Mouse (Mus musculus): ENCODE measurements around the gene Fli1. TPM values are rescaled to one million over a fixed set of nuclear protein-coding genes. Genes with fewer than 3 reads are reported as not detected.

Gene Fli1
- polyA plus RNA-seq (2015; fragmentation: Nextera tagmentation; extraction: Ambion mirVana): 28.3 and 31.0 TPM in 2 replicates

- Histone ChIP-seq H3K36me3 (no peaks in the 10 kb centered on the region), H3K9ac (peak within 1 kb of the TSS; percentile 82), H3K4me1 (peaks cover 86% of the 10 kb centered on the region), H3K9me3 (replicated peaks) (no peaks in the 10 kb centered on the region), H3K4me3 (replicated peaks) (peak within 1 kb of the TSS; percentile 74), H3K27me3 (peaks cover 65% of the 10 kb centered on the region), H3K27ac (peak within 1 kb of the TSS; percentile 90), H3K4me2 (peak within 1 kb of the TSS; percentile 95)
- WGBS: under 1% methylated on average over 41 of the region's 41 CpGs
- no peak for ATAC-seq (replicated peaks; ENCODE audit: low FRiP score)
These were observed at the start of gene Fli1 for GRCm38 (mm10) chr9:32542212-32543039. TSS of gene Fli1 (minus strand) at chr9:32542861.

DNA sequence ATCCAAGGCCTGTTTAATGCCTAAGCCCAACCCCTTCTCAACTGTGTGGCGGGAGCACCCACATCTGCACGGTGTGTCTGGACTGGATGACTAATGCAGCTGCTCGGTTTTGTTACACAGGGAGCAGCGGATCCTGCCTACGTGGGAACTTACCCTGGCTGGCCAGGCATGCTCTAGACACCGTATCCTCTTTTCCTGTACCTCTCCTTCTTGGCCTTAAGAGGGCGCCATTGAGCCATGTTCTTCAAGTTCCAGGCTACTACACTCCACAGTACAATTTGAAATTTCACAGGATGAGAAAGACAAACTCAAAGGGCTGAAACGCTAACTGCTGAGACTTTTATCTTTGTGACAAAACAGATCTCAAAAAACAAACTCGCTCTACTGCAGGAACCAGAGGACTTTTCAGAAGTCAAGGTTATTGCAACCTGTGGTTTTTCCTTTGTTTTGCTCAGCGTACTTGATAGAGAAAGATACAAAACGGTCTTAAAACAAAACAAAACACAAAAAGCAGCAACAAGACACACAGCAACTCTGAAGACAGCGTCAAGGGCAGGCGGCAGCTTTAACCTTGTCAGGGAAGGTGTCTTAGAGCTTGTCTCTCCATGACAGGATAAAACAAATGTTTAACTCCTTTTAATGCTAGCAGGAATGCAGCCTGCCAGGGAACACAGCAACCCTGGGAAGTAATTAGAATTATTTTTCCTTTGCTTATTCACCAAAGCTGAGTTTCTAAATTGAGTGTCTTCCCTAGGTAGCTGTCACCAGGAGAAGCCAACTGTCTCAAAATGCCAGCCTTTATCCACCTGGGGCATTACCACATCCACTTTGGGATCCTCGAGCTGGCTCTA is 49.3 kb upstream of the Fli1 start:
- ATAC-seq (replicated peaks; ENCODE audit: low FRiP score): peak; percentile 79
- peak overlapping the region; percentile 70 for H3K27ac ChIP-seq
- H3K4me2 ChIP-seq: peak overlapping the region; percentile 46
- H3K27me3 ChIP-seq: no peaks in the 10 kb centered on the region
- no peak overlapping the region for H3K9ac ChIP-seq
- H3K9me3 ChIP-seq (replicated peaks): no peaks in the 10 kb centered on the region
- H3K4me1 ChIP-seq: peaks cover 39% of the 10 kb centered on the region
- 10% methylated on average over 14 of the region's 14 CpGs for WGBS
- H3K4me3 ChIP-seq (replicated peaks): no peak overlapping the region
- H3K36me3 ChIP-seq: no peaks in the 10 kb centered on the region

DNA sequence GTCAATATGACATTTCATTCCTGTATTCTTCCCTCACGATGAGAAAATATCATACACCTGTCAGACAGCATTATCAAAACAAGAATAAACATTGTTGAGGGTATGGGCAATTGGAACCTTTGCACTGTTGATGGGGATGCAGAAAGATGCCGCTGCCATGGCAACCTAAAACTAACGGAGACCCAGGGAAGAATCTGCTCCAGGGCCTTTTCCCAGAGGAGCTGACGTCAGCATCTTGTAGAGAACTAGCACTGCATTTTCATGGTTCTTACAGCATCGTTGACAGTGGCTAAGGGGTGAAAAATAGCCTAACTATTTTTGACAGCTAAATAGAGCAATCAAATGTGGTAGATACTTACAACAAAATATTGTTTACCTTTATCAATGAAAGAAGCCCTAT is 47.9 kb upstream of the Fli1 start:
- Histone ChIP-seq H3K9me3 (replicated peaks) (no peaks in the 10 kb centered on the region), H3K4me1 (peaks cover 34% of the 10 kb centered on the region), H3K9ac (no peak overlapping the region), H3K27ac (no peak overlapping the region), H3K4me2 (no peak overlapping the region), H3K4me3 (replicated peaks) (no peak overlapping the region), H3K27me3 (no peaks in the 10 kb centered on the region), H3K36me3 (no peaks in the 10 kb centered on the region)
- WGBS: 78% methylated on average over 5 of the region's 5 CpGs
- ATAC-seq (replicated peaks; ENCODE audit: low FRiP score): no peak

GRCm38 (mm10) chr9:32589900-32590299 is 47.2 kb upstream of the Fli1 start:
- ATAC-seq (replicated peaks; ENCODE audit: low FRiP score): peak; percentile 38; the same call in 1 of the 2 replicates
- H3K9ac ChIP-seq: no peak overlapping the region
- 7% methylated on average over 8 of the region's 8 CpGs for WGBS
- H3K4me3 ChIP-seq (replicated peaks): no peak overlapping the region
- H3K27me3 ChIP-seq: no peaks in the 10 kb centered on the region
- H3K4me1 ChIP-seq: peaks cover 29% of the 10 kb centered on the region
- no peak overlapping the region for H3K4me2 ChIP-seq
- H3K36me3 ChIP-seq: no peaks in the 10 kb centered on the region
- no peak overlapping the region for H3K27ac ChIP-seq
- no peaks in the 10 kb centered on the region for H3K9me3 ChIP-seq (replicated peaks)

- ATAC-seq (replicated peaks; ENCODE audit: low FRiP score): peak; percentile 56; the same call in 1 of the 2 replicates
- H3K4me3 ChIP-seq (replicated peaks): no peak overlapping the region
These were observed 42.7 kb upstream of the Fli1 start for GRCm38 (mm10) chr9:32585357-32585756.

DNA sequence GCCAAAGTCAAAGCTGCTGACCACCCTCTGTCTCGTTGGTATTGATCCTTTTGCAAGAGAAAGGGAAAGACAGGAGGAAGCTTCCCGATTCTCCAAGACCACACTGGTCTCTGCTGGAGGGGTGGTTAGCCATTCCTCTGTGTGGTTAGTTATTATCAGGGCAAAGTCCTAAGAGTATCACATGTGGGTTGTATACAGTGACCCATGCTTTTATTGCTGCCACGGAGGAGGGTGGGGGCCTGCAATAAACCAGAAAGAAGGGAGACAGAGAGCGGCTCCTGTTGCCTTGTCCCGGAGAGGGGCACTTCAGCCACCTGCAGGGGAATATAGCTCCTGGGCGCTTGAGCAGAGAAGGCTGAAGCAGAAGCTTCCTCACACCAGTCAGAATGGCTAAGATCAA is 41.2 kb upstream of the Fli1 start:
- Histone ChIP-seq H3K36me3 (no peaks in the 10 kb centered on the region), H3K27me3 (no peaks in the 10 kb centered on the region), H3K4me2 (no peak overlapping the region), H3K27ac (no peak overlapping the region), H3K9me3 (replicated peaks) (no peaks in the 10 kb centered on the region), H3K4me1 (no peaks in the 10 kb centered on the region), H3K9ac (no peak overlapping the region), H3K4me3 (replicated peaks) (no peak overlapping the region)
- WGBS: 68% methylated on average over 6 of the region's 6 CpGs
- ATAC-seq (replicated peaks; ENCODE audit: low FRiP score): no peak

More at GRCm38 (mm10) chr9:32585357-32585756, 42.7 kb upstream of the Fli1 start:
- H3K4me2 ChIP-seq: no peak overlapping the region
- no peaks in the 10 kb centered on the region for H3K9me3 ChIP-seq (replicated peaks)
- no peaks in the 10 kb centered on the region for H3K36me3 ChIP-seq
- 54% methylated on average over 7 of the region's 7 CpGs for WGBS
- peaks cover 4% of the 10 kb centered on the region; the same call in 1 of the 2 replicates for H3K4me1 ChIP-seq
- no peak overlapping the region for H3K27ac ChIP-seq
- no peak overlapping the region for H3K9ac ChIP-seq
- H3K27me3 ChIP-seq: no peaks in the 10 kb centered on the region

DNA sequence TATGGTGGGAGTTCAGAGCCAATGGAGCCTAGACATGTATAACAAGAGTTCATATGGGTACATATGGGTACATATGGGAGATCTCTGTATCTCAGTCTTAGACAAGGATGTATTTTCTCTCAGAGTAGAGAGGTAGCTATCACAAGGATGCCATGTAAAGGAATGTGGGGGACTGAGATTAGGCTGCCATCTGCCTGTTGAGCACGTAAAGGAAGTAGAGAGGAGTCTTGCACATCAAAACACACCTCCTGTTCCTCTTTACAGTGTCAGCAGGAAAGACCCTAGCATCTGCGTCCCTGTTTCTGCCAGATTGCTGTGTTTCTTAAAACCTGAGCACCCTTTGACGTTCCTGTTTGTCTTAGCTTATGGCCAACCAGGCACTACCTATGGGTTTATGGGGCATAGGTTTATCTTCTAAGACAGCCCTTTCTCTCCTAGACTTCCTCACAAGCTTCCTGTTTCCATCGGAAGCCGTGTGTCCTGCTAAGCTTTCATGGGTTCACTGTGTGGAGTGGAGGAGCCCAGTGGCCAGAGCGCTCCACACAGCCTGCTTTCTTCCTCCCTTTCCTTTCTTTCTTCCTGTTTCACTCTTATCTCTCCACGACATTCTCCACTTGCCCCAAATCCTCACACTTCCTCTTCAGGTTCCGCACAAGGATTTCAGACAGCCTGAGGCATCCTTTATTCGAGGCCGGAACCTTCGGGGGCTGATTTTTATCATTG is 39.4 kb upstream of the Fli1 start:
- Histone ChIP-seq H3K4me1 (no peaks in the 10 kb centered on the region), H3K4me3 (replicated peaks) (no peak overlapping the region), H3K36me3 (no peaks in the 10 kb centered on the region), H3K9me3 (replicated peaks) (no peaks in the 10 kb centered on the region), H3K9ac (no peak overlapping the region), H3K27me3 (no peaks in the 10 kb centered on the region), H3K27ac (no peak overlapping the region), H3K4me2 (no peak overlapping the region)
- ATAC-seq (replicated peaks; ENCODE audit: low FRiP score): no peak
- WGBS: 67% methylated on average over 11 of the region's 11 CpGs

DNA sequence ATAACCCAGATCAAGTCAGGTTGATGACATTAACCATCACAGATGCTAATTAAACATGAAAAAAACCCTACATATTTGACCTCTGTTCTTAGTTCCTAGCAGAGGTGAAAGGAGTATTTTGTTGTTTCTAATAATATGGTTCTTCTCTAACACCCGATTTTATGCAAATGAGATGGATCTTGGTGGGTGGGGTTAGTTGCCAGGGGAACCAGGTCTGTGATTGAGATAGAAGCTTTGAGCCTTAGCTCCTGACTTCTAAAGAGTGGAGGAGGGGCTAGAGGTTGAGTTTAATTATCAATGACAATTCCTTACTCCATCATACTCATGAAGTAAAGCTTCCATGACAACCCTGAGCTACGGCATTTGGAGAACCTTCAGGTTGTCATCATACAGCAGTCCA is 35.8 kb upstream of the Fli1 start:
- H3K27ac ChIP-seq: no peak overlapping the region
- H3K4me3 ChIP-seq (replicated peaks): no peak overlapping the region
- ATAC-seq (replicated peaks; ENCODE audit: low FRiP score): no peak
- no peak overlapping the region for H3K9ac ChIP-seq
- no peaks in the 10 kb centered on the region for H3K9me3 ChIP-seq (replicated peaks)
- 73% methylated on average over 2 of the region's 2 CpGs for WGBS
- no peaks in the 10 kb centered on the region for H3K27me3 ChIP-seq
- H3K4me1 ChIP-seq: no peaks in the 10 kb centered on the region
- no peaks in the 10 kb centered on the region for H3K36me3 ChIP-seq
- H3K4me2 ChIP-seq: no peak overlapping the region

DNA sequence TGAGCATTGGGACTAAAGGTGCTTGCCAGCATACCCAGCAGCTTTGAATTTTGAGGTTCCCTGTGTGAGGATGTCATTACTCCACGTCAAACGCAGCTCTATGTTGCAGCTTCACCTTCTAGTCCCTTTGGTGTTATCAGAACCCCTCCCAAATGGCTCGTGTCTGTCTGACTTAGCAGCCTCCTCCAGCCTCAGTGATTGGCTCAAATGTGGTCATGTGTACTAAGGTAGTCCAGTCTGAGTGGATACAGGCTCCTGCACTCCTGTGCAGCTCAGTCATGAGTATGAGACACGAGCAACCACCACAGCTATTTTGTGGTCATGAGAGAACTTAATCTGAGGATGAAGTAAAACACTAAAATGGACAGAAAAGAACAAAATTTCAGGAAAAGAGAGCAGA is 31.0 kb upstream of the Fli1 start:
- Histone ChIP-seq H3K4me2 (no peak overlapping the region), H3K27me3 (no peaks in the 10 kb centered on the region), H3K4me3 (replicated peaks) (no peak overlapping the region), H3K27ac (no peak overlapping the region), H3K4me1 (no peaks in the 10 kb centered on the region), H3K36me3 (no peaks in the 10 kb centered on the region), H3K9ac (no peak overlapping the region), H3K9me3 (replicated peaks) (no peaks in the 10 kb centered on the region)
- ATAC-seq (replicated peaks; ENCODE audit: low FRiP score): no peak
- 62% methylated on average over 4 of the region's 4 CpGs for WGBS

GRCm38 (mm10) chr9:32571676-32572075 is 29.0 kb upstream of the Fli1 start:
- no peak for ATAC-seq (replicated peaks; ENCODE audit: low FRiP score)
- Histone ChIP-seq H3K4me2 (no peak overlapping the region), H3K27ac (no peak overlapping the region), H3K9me3 (replicated peaks) (no peaks in the 10 kb centered on the region), H3K27me3 (no peaks in the 10 kb centered on the region), H3K9ac (no peak overlapping the region), H3K4me1 (peaks cover 8% of the 10 kb centered on the region), H3K36me3 (no peaks in the 10 kb centered on the region), H3K4me3 (replicated peaks) (no peak overlapping the region)
- 57% methylated on average over 4 of the region's 4 CpGs for WGBS

DNA sequence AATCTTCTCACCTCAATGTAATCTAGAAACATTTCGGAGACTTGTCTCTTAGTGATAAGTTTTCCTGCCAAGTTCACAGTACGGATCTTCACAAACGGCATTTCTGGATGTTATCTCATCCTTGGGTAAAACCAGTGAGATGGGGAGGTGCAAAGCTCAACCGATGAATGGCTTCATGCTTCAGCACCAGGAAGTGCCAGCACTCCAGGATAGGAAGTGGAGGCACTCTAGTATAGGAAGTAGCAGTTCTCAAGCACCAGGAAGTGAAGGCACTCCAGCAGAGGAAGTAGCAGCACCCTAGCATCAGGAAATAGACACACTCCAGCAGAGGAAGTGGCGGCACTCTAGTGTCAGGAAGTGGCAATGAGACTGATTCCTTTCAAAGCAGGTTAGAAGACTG is 27.9 kb upstream of the Fli1 start:
- no peaks in the 10 kb centered on the region for H3K36me3 ChIP-seq
- WGBS: 83% methylated on average over 5 of the region's 5 CpGs

More for the DNA sequence above, 27.9 kb upstream of the Fli1 start:
- Histone ChIP-seq H3K4me2 (no peak overlapping the region), H3K9ac (no peak overlapping the region), H3K27ac (no peak overlapping the region), H3K27me3 (no peaks in the 10 kb centered on the region), H3K4me1 (peaks cover 17% of the 10 kb centered on the region), H3K9me3 (replicated peaks) (no peaks in the 10 kb centered on the region), H3K4me3 (replicated peaks) (no peak overlapping the region)
- ATAC-seq (replicated peaks; ENCODE audit: low FRiP score): no peak

Data from kidney, embryonic 15.5 days (tissue).